Mouse (Mus musculus): Measurements from ENCODE around the gene Impg2. TPM values are rescaled to one million over a fixed set of nuclear protein-coding genes. Genes with fewer than 3 reads are reported as not detected.

The Impg2 gene
- total and polyA plus RNA-seq, 3 experiments, result 0.38 TPM; not detected in 2

DNA sequence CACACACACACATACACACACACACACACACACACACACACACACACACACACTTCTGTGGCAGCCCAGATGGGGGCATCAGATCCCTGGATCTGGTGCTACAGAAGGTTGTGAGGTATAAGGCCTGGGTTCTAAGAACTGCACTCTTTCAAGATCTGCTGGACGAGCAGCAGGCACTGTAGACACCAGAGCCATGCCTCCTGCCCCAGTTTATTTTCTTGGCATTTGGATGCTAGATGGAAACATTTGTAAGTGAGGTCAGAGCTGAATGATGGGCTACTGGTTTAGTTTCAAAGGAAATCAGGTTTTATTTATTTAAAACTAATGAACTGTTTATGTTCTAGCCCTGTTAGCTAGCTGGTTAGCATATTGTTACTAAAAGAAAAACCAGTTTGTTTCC is 90.8 kb downstream of the Impg2 start:
- Histone ChIP-seq H3K4me1 (ENCODE audit: insufficient read depth, low read depth, low read length) (no peaks in the 10 kb centered on the region), H3K27me3 (ENCODE audit: insufficient read depth, low read length) (no peaks in the 10 kb centered on the region), H3K36me3 (replicated peaks) (no peaks in the 10 kb centered on the region), H3K4me3 (ENCODE audit: low read depth, low read length) (no peak overlapping the region), H3K9me3 (replicated peaks) (no peaks in the 10 kb centered on the region)
- DNase-seq (ENCODE audit: low spot score) (no peak), ATAC-seq (ENCODE audit: extremely low read depth, insufficient number of reproducible peaks, low FRiP score, poor library complexity, severe bottlenecking) (no peak)
- TF ChIP-seq CTCF (IDR thresholded peaks at IDR 0.05; ENCODE audit: low read depth, low read length) (no peak), GATA1 (IDR thresholded peaks at IDR 0.05; ENCODE audit: borderline replicate concordance, low read length) (no peak), POLR2AphosphoS5 (IDR thresholded peaks at IDR 0.05; ENCODE audit: insufficient replicate concordance, low read depth, low read length) (no peak), TAL1 (conservative IDR thresholded peaks at IDR 0.05; ENCODE audit: low read depth, low read length) (no peak), GATA2 (IDR thresholded peaks at IDR 0.05; ENCODE audit: borderline replicate concordance, low read depth, low read length) (no peak)

DNA sequence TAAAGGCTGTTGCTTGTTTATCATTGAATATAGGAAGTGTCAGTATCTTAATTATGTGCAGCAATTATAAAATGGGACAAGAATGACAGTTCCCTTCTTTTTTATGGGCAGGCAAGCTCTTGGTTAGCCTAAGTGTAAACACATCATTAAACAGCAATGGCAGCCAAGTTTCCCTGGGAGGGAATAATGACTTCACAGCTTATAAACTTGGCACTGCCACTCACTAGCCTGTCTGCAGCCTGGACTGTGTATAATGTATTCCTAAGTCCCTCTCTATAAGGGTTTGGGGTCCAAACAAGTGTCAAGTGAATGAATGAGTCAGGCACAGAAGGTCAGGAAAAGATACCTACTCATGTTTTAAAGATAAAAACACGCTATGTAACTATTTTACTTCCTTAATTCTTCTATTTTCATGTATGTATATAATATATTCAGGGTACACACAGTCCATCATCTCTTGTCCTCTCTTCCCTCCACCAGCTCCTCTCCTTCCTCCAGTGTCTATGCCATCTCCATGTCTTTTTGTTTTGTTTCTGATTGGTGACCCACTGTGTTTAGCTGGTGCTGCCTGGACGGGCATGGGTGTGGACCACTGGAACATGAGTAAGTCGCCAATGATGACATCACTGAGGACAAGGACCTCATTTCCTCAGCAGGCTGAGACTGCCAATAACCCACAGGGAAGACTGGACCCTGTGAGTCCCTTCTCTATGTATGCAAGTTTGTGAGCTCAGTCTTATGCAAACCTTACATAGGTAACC is 92.0 kb downstream of the Impg2 start:
- Histone ChIP-seq H3K9me3 (replicated peaks) (no peaks in the 10 kb centered on the region), H3K27me3 (ENCODE audit: insufficient read depth, low read length) (no peaks in the 10 kb centered on the region), H3K36me3 (replicated peaks) (no peaks in the 10 kb centered on the region), H3K4me3 (ENCODE audit: low read depth, low read length) (no peak overlapping the region), H3K4me1 (ENCODE audit: insufficient read depth, low read depth, low read length) (no peaks in the 10 kb centered on the region)
- ATAC-seq (ENCODE audit: extremely low read depth, insufficient number of reproducible peaks, low FRiP score, poor library complexity, severe bottlenecking) (no peak), DNase-seq (ENCODE audit: low spot score) (no peak)
- TF ChIP-seq GATA2 (IDR thresholded peaks at IDR 0.05; ENCODE audit: borderline replicate concordance, low read depth, low read length), result no peak
- TF ChIP-seq GATA1 (IDR thresholded peaks at IDR 0.05; ENCODE audit: borderline replicate concordance, low read length), result no peak
- no peak for TF ChIP-seq CTCF (IDR thresholded peaks at IDR 0.05; ENCODE audit: low read depth, low read length)
- TF ChIP-seq TAL1 (conservative IDR thresholded peaks at IDR 0.05; ENCODE audit: low read depth, low read length), result no peak
- no peak for TF ChIP-seq POLR2AphosphoS5 (IDR thresholded peaks at IDR 0.05; ENCODE audit: insufficient replicate concordance, low read depth, low read length)

DNA sequence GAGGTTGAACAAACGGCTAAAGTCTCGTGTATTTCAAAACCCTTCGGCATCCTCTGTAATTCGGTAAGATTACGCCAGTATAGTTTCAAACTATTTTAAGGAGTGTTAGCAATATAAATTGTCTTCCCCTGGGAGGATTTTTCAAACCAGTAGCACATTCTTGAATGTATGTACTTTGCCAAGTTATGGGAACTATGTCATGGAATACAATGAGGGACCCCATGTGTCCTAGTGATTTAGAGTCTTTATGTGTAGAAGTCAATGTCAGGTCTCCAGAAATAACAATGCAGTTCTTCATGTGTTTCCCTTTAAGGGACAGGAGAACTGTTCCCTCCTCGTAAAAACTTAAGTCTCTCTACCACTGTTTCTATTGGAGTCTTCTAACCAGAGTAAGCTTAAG is 94.1 kb downstream of the Impg2 start:
- H3K36me3 ChIP-seq (replicated peaks), result no peaks in the 10 kb centered on the region
- DNase-seq (ENCODE audit: low spot score) (no peak), ATAC-seq (ENCODE audit: extremely low read depth, insufficient number of reproducible peaks, low FRiP score, poor library complexity, severe bottlenecking) (no peak)
- H3K27me3 ChIP-seq (ENCODE audit: insufficient read depth, low read length), result no peaks in the 10 kb centered on the region
- H3K9me3 ChIP-seq (replicated peaks), result no peaks in the 10 kb centered on the region
- TF ChIP-seq GATA2 (IDR thresholded peaks at IDR 0.05; ENCODE audit: borderline replicate concordance, low read depth, low read length) (no peak), TAL1 (conservative IDR thresholded peaks at IDR 0.05; ENCODE audit: low read depth, low read length) (no peak), GATA1 (IDR thresholded peaks at IDR 0.05; ENCODE audit: borderline replicate concordance, low read length) (no peak), CTCF (IDR thresholded peaks at IDR 0.05; ENCODE audit: low read depth, low read length) (no peak), POLR2AphosphoS5 (IDR thresholded peaks at IDR 0.05; ENCODE audit: insufficient replicate concordance, low read depth, low read length) (no peak)
- no peaks in the 10 kb centered on the region for H3K4me1 ChIP-seq (ENCODE audit: insufficient read depth, low read depth, low read length)
- H3K4me3 ChIP-seq (ENCODE audit: low read depth, low read length), result no peak overlapping the region

DNA sequence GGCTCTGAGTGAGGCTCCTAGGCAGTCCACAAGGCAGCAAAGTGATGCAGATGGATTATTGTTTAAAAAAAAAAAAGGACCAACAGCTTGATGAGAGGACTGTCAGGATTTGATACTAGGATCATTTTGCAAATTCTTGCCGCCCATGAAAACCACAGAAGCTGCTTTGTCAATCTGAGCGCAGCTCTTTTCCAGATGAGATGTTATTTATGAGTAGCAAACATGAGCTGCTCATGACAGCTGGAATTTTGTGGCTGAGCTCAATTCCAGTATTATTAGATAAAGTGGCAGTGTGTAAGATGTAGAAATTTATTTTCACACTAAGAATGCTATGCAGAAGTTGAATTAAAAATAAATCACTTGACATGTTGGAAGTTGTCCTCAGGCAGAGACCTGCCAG is 94.7 kb downstream of the Impg2 start:
- no peak for ATAC-seq (ENCODE audit: extremely low read depth, insufficient number of reproducible peaks, low FRiP score, poor library complexity, severe bottlenecking)

DNA sequence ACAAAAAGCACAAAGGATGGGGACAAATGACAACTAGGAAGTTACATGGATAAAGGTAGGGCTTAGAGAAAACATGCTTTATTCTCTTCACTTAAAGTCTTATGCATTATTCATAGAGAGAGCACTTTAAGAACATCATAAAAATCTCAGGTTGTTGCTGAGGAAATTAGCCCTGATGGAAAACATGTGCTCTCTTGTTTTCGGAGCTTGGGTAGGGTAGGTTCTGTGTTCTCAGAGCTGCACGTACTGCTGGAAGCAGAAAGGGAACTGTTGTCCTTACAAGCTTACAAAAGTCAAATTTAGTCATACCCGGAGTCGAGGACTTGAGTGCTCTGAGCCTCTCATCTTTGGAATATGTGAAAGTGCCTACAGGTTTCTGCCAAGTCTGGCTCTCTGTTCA is 98.9 kb downstream of the Impg2 start:
- Histone ChIP-seq H3K9me3 (replicated peaks) (no peaks in the 10 kb centered on the region), H3K4me1 (ENCODE audit: insufficient read depth, low read depth, low read length) (no peaks in the 10 kb centered on the region), H3K36me3 (replicated peaks) (no peaks in the 10 kb centered on the region), H3K4me3 (ENCODE audit: low read depth, low read length) (no peak overlapping the region), H3K27me3 (ENCODE audit: insufficient read depth, low read length) (no peaks in the 10 kb centered on the region)
- TF ChIP-seq GATA2 (IDR thresholded peaks at IDR 0.05; ENCODE audit: borderline replicate concordance, low read depth, low read length) (no peak), POLR2AphosphoS5 (IDR thresholded peaks at IDR 0.05; ENCODE audit: insufficient replicate concordance, low read depth, low read length) (no peak), CTCF (IDR thresholded peaks at IDR 0.05; ENCODE audit: low read depth, low read length) (no peak), GATA1 (IDR thresholded peaks at IDR 0.05; ENCODE audit: borderline replicate concordance, low read length) (no peak), TAL1 (conservative IDR thresholded peaks at IDR 0.05; ENCODE audit: low read depth, low read length) (no peak)
- DNase-seq (ENCODE audit: low spot score) (no peak), ATAC-seq (ENCODE audit: extremely low read depth, insufficient number of reproducible peaks, low FRiP score, poor library complexity, severe bottlenecking) (no peak)

More for the DNA sequence above, 94.7 kb downstream of the Impg2 start:
- Histone ChIP-seq H3K36me3 (replicated peaks) (no peaks in the 10 kb centered on the region), H3K27me3 (ENCODE audit: insufficient read depth, low read length) (no peaks in the 10 kb centered on the region), H3K4me1 (ENCODE audit: insufficient read depth, low read depth, low read length) (no peaks in the 10 kb centered on the region), H3K9me3 (replicated peaks) (no peaks in the 10 kb centered on the region), H3K4me3 (ENCODE audit: low read depth, low read length) (no peak overlapping the region)
- no peak for DNase-seq (ENCODE audit: low spot score)
- TF ChIP-seq TAL1 (conservative IDR thresholded peaks at IDR 0.05; ENCODE audit: low read depth, low read length), result no peak
- no peak for TF ChIP-seq GATA1 (IDR thresholded peaks at IDR 0.05; ENCODE audit: borderline replicate concordance, low read length)
- TF ChIP-seq CTCF (IDR thresholded peaks at IDR 0.05; ENCODE audit: low read depth, low read length), result no peak
- no peak for TF ChIP-seq POLR2AphosphoS5 (IDR thresholded peaks at IDR 0.05; ENCODE audit: insufficient replicate concordance, low read depth, low read length)
- no peak for TF ChIP-seq GATA2 (IDR thresholded peaks at IDR 0.05; ENCODE audit: borderline replicate concordance, low read depth, low read length)

DNA sequence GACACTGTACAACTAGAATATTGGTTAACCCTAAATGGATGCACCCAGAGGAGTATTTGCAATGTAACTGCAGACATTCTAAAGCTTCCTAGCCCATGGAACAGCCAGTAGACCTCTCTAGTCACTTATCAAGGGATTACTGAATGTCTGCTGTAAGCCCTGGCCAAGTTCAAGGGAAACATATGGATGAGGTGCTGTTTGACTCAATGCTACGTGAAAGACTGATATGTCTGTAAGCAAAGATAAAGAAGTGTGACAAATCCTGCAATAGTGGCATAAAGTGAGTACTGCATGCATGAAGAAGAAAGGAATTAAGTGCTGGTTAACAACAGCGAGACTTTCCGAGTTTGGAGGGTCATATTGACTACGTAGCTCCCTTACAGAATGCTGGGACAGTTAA is 100.1 kb downstream of the Impg2 start:
- H3K9me3 ChIP-seq (replicated peaks), result no peaks in the 10 kb centered on the region
- TF ChIP-seq GATA1 (IDR thresholded peaks at IDR 0.05; ENCODE audit: borderline replicate concordance, low read length) (no peak), GATA2 (IDR thresholded peaks at IDR 0.05; ENCODE audit: borderline replicate concordance, low read depth, low read length) (no peak), POLR2AphosphoS5 (IDR thresholded peaks at IDR 0.05; ENCODE audit: insufficient replicate concordance, low read depth, low read length) (no peak), CTCF (IDR thresholded peaks at IDR 0.05; ENCODE audit: low read depth, low read length) (no peak), TAL1 (conservative IDR thresholded peaks at IDR 0.05; ENCODE audit: low read depth, low read length) (no peak)
- DNase-seq (ENCODE audit: low spot score) (no peak), ATAC-seq (ENCODE audit: extremely low read depth, insufficient number of reproducible peaks, low FRiP score, poor library complexity, severe bottlenecking) (no peak)
- no peaks in the 10 kb centered on the region for H3K4me1 ChIP-seq (ENCODE audit: insufficient read depth, low read depth, low read length)
- no peaks in the 10 kb centered on the region for H3K36me3 ChIP-seq (replicated peaks)
- no peak overlapping the region for H3K4me3 ChIP-seq (ENCODE audit: low read depth, low read length)
- no peaks in the 10 kb centered on the region for H3K27me3 ChIP-seq (ENCODE audit: insufficient read depth, low read length)
